Mouse (Mus musculus): ENCODE measurements around the gene B830017H08Rik. TPM values are rescaled to one million over a fixed set of nuclear protein-coding genes. Genes with fewer than 3 reads are reported as not detected.

B830017H08Rik gene
- total RNA-seq, 1 experiment, result not detected

- TF ChIP-seq HCFC1 (IDR thresholded peaks at IDR 0.05; ENCODE audit: borderline replicate concordance, insufficient read depth, low read length) (no peak), ZC3H11A (IDR thresholded peaks at IDR 0.05; ENCODE audit: borderline replicate concordance, low read depth, low read length) (no peak), MAFK (IDR thresholded peaks at IDR 0.05; ENCODE audit: insufficient read depth, low read depth, low read length) (no peak), CHD2 (IDR thresholded peaks at IDR 0.05; ENCODE audit: low read depth, low read length) (no peak), ZNF384 (IDR thresholded peaks at IDR 0.05; ENCODE audit: low read depth, low read length) (no peak)
- Histone ChIP-seq H3K9me3 (ENCODE audit: control insufficient read depth, insufficient read depth, low read depth, low read length) (no peaks in the 10 kb centered on the region), H3K4me1 (ENCODE audit: control insufficient read depth in 2 of 2, insufficient read depth in 2 of 2, low read length in 2 of 2, poor library complexity in 1 of 2) (peaks cover 0 to 2% of the 10 kb centered on the region in 2 experiments; a peak in 1 of 4 replicates), H3K36me3 (ENCODE audit: control insufficient read depth, insufficient read depth, low read length, poor library complexity, severe bottlenecking) (no peaks in the 10 kb centered on the region), H3K4me3 (ENCODE audit: insufficient read depth in 1 of 2, low read depth in 1 of 2, low read length in 2 of 2, poor library complexity in 1 of 2, severe bottlenecking in 1 of 2) (no peak overlapping the region), H3K9ac (ENCODE audit: insufficient read depth, low read depth, low read length, poor library complexity, severe bottlenecking) (no peak overlapping the region), H3K27ac (ENCODE audit: insufficient read depth, low read depth, low read length, poor library complexity, severe bottlenecking) (no peak overlapping the region)
- no peak for DNase-seq (ENCODE audit: low read depth, low spot score)
- in situ Hi-C loops (cut with MboI; ENCODE audit: low sequenced_read_pairs in 2 of 2, unreplicated experiment in 2 of 2), result loop anchor here in 1 of 2 experiments (25.0 kb wide), 1 partner anchor 799 kb away; the partner anchor contains the start of gene Gp1bb
Measured at GRCm38 (mm10) chr16:17813173-17813572, 19.7 kb upstream of the B830017H08Rik start.

- Histone ChIP-seq H3K27ac (ENCODE audit: insufficient read depth, low read depth, low read length, poor library complexity, severe bottlenecking) (no peak overlapping the region), H3K36me3 (ENCODE audit: control insufficient read depth, insufficient read depth, low read length, poor library complexity, severe bottlenecking) (no peaks in the 10 kb centered on the region), H3K9me3 (ENCODE audit: control insufficient read depth, insufficient read depth, low read depth, low read length) (no peaks in the 10 kb centered on the region), H3K9ac (ENCODE audit: insufficient read depth, low read depth, low read length, poor library complexity, severe bottlenecking) (peak overlapping the region; percentile 62), H3K4me1 (ENCODE audit: control insufficient read depth in 2 of 2, insufficient read depth in 2 of 2, low read length in 2 of 2, poor library complexity in 1 of 2) (peaks cover 0 to 2% of the 10 kb centered on the region in 2 experiments; a peak in 1 of 4 replicates), H3K4me3 (ENCODE audit: insufficient read depth in 1 of 2, low read depth in 1 of 2, low read length in 2 of 2, poor library complexity in 1 of 2, severe bottlenecking in 1 of 2) (peak overlapping the region; percentile 32 to 64; a peak in 3 of 4 replicates)
- no peak for TF ChIP-seq MAFK (IDR thresholded peaks at IDR 0.05; ENCODE audit: insufficient read depth, low read depth, low read length)
- peak; percentile 52; the same call in 1 of the 2 replicates for TF ChIP-seq HCFC1 (IDR thresholded peaks at IDR 0.05; ENCODE audit: borderline replicate concordance, insufficient read depth, low read length)
- no peak for TF ChIP-seq ZNF384 (IDR thresholded peaks at IDR 0.05; ENCODE audit: low read depth, low read length)
- TF ChIP-seq ZC3H11A (IDR thresholded peaks at IDR 0.05; ENCODE audit: borderline replicate concordance, low read depth, low read length), result no peak
- TF ChIP-seq CHD2 (IDR thresholded peaks at IDR 0.05; ENCODE audit: low read depth, low read length), result no peak
- in situ Hi-C loops (cut with MboI; ENCODE audit: low sequenced_read_pairs in 2 of 2, unreplicated experiment in 2 of 2), result loop anchor here in 1 of 2 experiments (25.0 kb wide), 1 partner anchor 797 kb away; the partner anchor contains the start of gene Gp1bb
- DNase-seq (ENCODE audit: low read depth, low spot score), result peak; percentile 73
Measured at GRCm38 (mm10) chr16:17815411-17816402, 17.2 kb upstream of the B830017H08Rik start.

DNA sequence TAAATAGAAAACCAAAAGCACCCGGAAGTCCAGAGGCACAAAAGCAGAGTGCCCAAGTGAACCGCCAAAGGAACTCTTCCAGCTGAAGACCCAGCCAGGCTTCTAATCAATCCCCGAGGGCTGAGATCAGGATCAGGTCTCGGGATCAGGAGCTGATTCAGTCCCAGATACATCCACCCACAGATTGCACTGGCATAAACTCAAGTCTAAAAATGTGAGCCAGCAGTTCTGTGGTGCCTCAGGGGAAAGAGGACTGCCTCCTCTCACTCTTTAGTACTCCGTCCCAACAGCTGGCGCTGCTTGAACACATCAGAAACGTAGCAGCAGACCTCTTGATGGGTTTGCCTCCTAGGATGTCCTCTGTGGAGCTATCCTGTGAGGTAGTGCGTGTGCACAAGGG is 16.4 kb upstream of the B830017H08Rik start:
- H3K9me3 ChIP-seq (ENCODE audit: control insufficient read depth, insufficient read depth, low read depth, low read length), result no peaks in the 10 kb centered on the region
- TF ChIP-seq HCFC1 (IDR thresholded peaks at IDR 0.05; ENCODE audit: borderline replicate concordance, insufficient read depth, low read length) (no peak), ZC3H11A (IDR thresholded peaks at IDR 0.05; ENCODE audit: borderline replicate concordance, low read depth, low read length) (no peak)
- no peak overlapping the region for H3K27ac ChIP-seq (ENCODE audit: insufficient read depth, low read depth, low read length, poor library complexity, severe bottlenecking)
- H3K36me3 ChIP-seq (ENCODE audit: control insufficient read depth, insufficient read depth, low read length, poor library complexity, severe bottlenecking), result no peaks in the 10 kb centered on the region
- peaks cover 0 to 2% of the 10 kb centered on the region in 2 experiments; a peak in 1 of 4 replicates for H3K4me1 ChIP-seq (ENCODE audit: control insufficient read depth in 2 of 2, insufficient read depth in 2 of 2, low read length in 2 of 2, poor library complexity in 1 of 2)
- no peak for DNase-seq (ENCODE audit: low read depth, low spot score)
- no peak overlapping the region for H3K9ac ChIP-seq (ENCODE audit: insufficient read depth, low read depth, low read length, poor library complexity, severe bottlenecking)
- H3K4me3 ChIP-seq (ENCODE audit: insufficient read depth in 1 of 2, low read depth in 1 of 2, low read length in 2 of 2, poor library complexity in 1 of 2, severe bottlenecking in 1 of 2), result no peak overlapping the region
- in situ Hi-C loops (cut with MboI; ENCODE audit: low sequenced_read_pairs in 2 of 2, unreplicated experiment in 2 of 2), result loop anchor here in 1 of 2 experiments (25.0 kb wide), 1 partner anchor 796 kb away; the partner anchor contains the start of gene Gp1bb

DNA sequence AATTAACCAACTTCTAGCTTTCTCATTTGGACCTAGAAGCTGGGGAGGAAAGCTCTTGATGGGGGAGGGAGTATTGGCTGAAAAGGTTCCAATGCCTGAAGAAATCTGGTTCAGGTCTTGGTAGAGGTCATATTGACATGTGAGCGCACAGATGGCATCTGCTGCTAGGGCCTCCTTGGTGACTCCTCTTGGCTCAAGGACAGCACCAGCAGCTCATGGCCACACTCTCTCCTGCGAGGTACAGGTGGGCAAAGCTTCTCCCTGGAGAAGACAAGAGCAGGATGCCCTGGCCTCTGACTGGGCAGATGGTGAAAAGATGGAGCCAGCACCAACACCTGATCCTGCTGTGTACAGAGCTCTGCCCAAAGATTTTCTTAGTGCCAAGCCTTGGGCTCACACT is 6.4 kb upstream of the B830017H08Rik start:
- no peak for DNase-seq (ENCODE audit: low read depth, low spot score)
- peaks cover 0 to 2% of the 10 kb centered on the region in 2 experiments; a peak in 1 of 4 replicates for H3K4me1 ChIP-seq (ENCODE audit: control insufficient read depth in 2 of 2, insufficient read depth in 2 of 2, low read length in 2 of 2, poor library complexity in 1 of 2)
- no peaks in the 10 kb centered on the region for H3K36me3 ChIP-seq (ENCODE audit: control insufficient read depth, insufficient read depth, low read length, poor library complexity, severe bottlenecking)
- no peak for TF ChIP-seq CHD2 (IDR thresholded peaks at IDR 0.05; ENCODE audit: low read depth, low read length)
- no peak for TF ChIP-seq ZC3H11A (IDR thresholded peaks at IDR 0.05; ENCODE audit: borderline replicate concordance, low read depth, low read length)
- TF ChIP-seq ZNF384 (IDR thresholded peaks at IDR 0.05; ENCODE audit: low read depth, low read length), result no peak
- no peak for TF ChIP-seq HCFC1 (IDR thresholded peaks at IDR 0.05; ENCODE audit: borderline replicate concordance, insufficient read depth, low read length)
- TF ChIP-seq MAFK (IDR thresholded peaks at IDR 0.05; ENCODE audit: insufficient read depth, low read depth, low read length), result no peak
- H3K9me3 ChIP-seq (ENCODE audit: control insufficient read depth, insufficient read depth, low read depth, low read length), result no peaks in the 10 kb centered on the region
- no peak overlapping the region for H3K27ac ChIP-seq (ENCODE audit: insufficient read depth, low read depth, low read length, poor library complexity, severe bottlenecking)
- no peak overlapping the region for H3K9ac ChIP-seq (ENCODE audit: insufficient read depth, low read depth, low read length, poor library complexity, severe bottlenecking)
- in situ Hi-C loops (cut with MboI; ENCODE audit: low sequenced_read_pairs in 2 of 2, unreplicated experiment in 2 of 2), result no loop called here
- no peak overlapping the region for H3K4me3 ChIP-seq (ENCODE audit: insufficient read depth in 1 of 2, low read depth in 1 of 2, low read length in 2 of 2, poor library complexity in 1 of 2, severe bottlenecking in 1 of 2)
